Mouse (Mus musculus) liver, adult (tissue): ENCODE measurements around the gene Xrcc5.

Experiments used
- GATA4 ChIP-seq: IDR thresholded peaks from 2 replicates; pipeline ENCODE4 v1.6.1; 2014; ENCODE audit warnings: mild to moderate bottlenecking, low read length; ENCODE audit not compliant: insufficient replicate concordance

Xrcc5 gene

DNA sequence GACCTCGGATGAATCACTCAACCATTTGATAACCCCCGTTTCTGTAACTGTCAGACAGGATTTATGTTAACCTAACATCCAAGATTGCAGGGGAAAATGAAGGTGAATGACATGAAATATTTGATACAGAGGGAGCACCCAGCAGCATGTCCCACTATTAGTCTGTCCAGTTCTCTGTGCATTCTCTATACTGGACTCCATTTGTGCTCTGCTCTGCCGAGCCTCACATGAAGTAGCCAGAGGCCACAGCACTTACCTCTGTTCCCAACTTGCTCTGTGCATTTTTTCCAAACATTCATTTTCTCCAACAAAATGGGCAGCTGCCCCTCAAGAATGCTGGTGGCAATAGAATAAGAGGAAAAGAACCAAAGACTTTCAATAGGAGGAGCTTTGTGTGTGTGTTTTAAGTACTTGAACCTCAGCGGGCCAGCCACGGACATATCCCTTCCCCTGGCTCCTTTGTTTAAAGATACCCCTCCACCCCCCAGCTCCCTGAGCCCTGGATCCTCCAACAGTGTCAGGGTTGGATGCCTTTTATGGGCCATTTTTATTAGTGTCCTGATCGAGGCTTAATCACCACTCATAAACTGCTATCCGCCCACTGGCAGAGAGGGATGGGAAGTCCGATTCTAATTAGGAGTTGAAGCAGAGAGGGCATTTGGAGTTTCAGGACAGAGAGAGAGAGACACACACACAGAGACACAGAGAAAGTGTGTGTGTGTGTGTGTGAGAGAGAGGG lies 94.3 kb downstream of the Xrcc5 start:
- TF ChIP-seq GATA4 = no peak

DNA sequence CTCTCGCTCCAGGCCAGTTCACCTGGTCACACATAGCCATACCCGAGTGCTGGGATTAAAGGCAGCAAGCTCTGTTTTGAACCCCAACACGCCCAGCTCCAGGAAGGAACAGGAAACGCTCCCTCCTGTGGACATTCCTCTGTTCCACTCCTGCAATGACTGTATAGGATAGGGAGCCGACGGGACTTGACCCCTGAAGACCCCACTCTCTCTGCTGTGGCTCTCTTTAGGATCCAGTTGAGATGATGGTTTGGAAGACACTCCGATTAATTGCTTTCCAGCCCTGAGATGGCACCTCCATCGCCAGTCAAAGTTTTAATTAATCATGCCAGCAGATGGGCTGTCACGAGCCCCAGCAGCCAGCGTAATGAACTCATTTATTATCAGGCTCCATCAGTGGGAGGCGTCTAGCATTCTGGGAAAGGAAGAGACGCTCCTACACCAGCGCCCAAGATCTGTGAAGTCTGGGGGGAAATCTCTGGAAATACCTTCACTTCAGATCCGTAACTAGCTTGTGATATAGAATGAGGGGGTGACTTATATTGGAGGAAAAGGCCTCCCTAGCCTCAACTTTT lies 99.4 kb downstream of the Xrcc5 start:
- no peak for TF ChIP-seq GATA4

DNA sequence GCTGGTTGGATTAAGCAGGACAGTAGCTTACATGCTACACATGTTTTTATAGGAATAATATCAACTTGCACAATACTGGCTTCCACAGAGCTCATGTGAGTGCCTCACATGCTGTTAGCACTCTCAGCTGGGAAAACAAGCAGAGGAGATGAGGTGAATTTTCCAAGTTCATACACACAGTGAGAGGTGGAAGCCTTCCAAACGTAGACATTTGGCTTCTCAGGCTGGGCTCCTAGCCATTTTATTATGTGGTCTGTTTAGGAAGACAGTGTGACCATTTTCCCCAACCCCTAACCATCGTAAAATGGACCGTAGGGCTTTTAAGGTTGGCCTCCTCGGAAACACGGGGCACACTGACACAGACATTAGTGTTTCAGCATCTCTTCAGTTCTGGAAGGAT lies 102.7 kb downstream of the Xrcc5 start:
- TF ChIP-seq GATA4 = no peak

DNA sequence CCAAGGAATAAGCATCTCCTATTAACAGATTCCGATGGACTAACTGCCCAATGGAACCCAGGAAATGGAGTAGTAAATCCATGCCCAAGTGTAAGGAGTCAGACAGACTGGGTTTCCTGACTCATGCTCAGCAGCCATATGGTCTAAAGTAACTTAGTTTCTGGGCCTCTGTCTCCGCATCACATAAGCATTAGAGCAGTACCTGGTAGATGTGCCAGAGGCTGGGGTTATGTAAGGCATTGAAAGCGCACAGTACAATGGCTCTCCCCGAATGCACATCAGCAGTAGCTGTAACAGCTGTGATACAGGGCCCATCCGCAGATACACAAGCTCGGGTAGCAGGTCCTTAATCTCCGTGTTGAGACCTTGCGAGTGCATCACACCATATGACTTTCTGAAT lies 103.9 kb downstream of the Xrcc5 start:
- no peak for TF ChIP-seq GATA4

DNA sequence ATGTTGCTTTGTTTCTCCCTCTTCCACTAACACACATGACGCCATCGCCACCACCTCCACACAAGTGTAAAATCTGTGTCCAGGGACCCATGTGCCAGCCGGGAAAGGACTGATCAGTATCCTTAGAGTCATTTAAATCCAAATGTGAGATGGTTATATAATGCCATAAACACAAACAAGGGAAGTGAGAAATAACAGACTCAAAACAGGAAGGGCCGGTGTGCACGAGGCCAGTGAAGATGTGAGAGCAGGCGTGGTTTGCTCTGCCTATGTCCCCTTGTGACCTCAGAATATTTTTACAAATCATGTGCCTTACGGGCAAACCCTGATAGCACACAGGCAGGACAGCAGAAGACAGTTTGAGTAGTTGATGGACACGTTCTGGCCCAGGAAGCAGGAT lies 106.0 kb downstream of the Xrcc5 start:
- TF ChIP-seq GATA4 = no peak

DNA sequence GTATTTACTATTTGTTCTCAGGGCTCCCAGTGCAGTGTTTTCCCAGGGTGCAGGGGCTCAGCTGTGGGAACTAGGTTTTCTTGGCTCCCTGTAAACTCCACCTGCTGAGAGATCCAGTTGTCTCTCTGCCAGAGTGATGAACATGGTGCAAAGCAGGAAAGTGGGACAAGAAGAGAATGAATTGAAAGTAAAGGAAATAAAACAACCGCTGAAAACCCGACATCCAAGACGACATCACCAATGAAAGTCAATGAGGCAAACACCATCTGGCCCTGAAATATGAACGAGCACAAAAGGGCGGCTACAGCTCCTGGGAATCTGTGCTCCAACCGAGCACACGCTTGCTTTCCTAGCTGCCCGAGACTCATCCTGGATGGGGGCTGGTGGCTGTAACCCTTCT lies 106.9 kb downstream of the Xrcc5 start:
- TF ChIP-seq GATA4 = no peak

DNA sequence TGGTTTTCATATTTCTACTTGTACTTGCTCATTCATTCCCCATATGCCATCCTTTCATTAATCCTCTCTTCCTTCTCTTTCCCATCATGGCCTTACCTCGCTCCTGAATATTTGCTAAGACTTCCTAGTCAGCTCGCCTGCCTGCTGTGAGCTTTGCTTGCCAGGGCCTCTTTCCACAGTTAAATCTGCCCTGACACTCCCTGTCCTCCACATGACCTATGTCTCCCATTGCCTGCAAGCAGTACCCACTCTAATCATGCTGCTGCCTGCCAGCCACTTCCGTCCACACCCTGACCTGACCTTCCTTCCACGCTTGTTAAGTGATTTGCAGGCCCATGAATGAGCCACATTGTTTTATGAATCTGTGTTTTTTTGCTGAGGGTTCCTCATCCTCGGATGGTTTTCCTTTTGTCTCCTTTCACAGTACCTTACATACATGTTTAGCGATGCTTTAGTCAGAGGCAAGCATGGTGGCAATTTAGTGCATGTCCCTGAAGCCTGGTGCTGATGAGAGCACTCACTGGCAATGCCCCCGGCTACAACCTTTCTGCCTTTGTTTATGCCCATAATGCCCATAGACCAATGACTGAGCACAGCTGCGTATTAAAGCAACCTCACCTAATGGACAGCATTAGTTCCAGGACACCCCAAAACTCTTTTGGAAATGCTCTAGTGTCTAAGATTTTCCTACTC lies 107.5 kb downstream of the Xrcc5 start:
- no peak for TF ChIP-seq GATA4

DNA sequence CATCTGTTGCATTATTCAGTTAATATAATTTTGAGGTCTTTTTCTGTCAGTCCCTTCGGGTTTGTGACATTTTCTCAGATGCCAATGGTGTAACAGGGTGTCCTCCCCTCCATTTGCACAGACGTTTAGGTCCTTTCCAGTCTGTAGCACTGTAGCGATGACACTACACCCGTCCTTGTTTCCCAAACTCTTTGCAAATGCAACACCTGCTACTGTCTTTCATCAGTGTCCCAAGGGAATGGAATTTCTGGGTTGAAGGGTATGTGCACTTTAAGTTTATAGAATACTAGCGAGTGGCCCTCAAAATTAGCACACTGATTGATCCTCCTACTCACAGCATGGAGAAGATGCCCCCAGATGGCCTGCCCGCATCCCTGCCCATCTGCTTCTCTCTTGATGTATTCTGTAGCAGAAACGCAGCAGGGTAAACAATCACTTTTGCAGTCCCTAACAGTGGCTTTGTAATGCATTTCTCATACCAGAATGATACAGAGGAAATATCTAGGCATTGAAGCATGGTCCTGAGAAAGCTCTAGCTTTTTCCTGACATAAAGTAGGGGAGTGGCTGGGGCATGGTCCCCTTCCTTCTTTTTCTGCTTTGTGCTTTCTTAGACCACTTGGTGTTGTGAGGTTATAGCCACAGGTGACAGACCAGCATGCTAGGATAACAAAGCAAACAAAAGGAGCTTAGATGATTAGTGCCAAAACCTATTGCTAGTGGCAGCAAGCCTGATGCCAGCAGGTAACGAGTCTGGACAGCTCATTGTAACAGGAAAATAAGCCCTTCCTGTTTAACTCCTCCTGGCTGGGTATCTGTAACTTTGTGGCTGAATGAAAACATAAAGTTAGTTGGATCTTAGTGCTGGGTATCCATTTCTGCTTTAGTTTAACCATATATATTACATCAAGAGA lies 111.8 kb downstream of the Xrcc5 start:
- TF ChIP-seq GATA4 = no peak

DNA sequence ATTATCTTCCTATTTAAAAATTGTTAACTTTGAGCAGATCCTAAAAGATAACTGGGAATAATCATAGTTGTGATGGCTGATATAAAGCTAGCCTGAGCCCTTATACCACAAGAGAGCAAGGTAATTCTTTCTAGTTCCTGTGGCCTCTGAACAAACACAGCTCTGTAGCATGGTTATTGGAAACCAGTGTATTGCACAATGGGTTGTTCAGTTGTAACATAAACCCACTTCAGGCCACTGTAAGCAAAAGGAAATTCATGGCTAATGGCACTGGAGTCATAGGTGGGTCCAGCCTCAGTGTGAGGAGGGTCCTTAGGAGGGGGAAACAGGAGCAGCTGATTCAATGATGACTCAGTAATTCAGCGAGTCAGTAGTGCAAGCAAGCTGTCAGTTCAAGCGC lies 113.0 kb downstream of the Xrcc5 start:
- TF ChIP-seq GATA4 = no peak

DNA sequence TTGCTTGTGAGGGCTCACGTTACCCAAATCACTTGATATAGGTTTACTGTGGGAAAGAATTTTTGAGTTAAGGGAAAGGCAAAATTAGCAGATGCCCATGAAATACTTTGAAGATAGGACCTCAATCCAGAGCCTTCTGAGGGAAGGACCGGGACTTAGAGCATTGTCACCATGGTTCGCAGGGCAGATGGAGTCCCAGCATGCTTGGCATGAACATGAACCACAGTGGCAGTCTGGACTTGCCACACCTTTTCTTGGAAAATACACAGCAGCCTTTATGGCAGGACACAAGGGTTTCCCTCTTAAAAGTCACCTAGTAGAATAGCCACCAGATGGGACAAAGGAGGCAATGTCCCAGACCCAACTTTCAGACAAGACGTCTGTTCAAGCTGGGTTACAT lies 114.9 kb downstream of the Xrcc5 start:
- TF ChIP-seq GATA4 = no peak

DNA sequence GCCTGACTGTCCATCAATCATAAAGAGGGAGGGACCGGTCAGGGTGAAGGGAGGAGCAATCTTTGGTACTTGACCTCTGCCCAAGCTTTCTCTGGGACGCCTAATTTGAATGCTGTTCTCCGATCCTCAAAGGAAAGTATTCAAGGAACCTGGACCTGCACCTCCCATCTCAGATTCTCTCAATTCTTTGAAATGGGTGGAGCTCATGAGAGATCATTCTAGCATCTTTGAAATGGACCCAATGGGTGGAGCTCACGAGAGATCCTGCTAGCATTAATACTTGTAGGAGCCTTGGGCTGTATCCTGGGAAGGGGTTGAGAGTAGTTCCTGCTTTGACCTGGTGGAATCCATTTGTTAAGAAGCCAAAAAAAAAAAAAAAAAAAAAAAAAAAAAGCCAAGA lies 119.2 kb downstream of the Xrcc5 start:
- no peak for TF ChIP-seq GATA4

DNA sequence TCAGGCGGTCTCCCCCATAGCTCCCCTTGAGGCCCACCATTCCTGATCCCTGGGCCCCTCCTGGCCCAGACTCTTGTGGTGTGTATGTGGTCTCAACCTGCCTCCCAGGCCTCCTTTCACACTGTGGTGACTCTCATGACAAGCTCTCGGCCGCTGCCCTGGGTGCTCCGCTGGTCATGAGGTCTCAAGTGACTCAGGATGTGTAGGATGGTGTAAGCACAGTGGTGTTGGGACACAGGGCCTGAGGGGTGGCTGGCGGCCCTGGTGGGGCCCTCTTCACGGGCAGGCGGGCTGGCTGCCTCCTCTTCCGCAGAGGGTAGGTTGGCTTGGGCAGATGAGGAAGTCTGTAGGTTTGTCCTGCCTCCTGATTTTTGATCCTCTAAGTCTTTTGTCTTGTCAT lies 121.3 kb downstream of the Xrcc5 start:
- TF ChIP-seq GATA4 = no peak

DNA sequence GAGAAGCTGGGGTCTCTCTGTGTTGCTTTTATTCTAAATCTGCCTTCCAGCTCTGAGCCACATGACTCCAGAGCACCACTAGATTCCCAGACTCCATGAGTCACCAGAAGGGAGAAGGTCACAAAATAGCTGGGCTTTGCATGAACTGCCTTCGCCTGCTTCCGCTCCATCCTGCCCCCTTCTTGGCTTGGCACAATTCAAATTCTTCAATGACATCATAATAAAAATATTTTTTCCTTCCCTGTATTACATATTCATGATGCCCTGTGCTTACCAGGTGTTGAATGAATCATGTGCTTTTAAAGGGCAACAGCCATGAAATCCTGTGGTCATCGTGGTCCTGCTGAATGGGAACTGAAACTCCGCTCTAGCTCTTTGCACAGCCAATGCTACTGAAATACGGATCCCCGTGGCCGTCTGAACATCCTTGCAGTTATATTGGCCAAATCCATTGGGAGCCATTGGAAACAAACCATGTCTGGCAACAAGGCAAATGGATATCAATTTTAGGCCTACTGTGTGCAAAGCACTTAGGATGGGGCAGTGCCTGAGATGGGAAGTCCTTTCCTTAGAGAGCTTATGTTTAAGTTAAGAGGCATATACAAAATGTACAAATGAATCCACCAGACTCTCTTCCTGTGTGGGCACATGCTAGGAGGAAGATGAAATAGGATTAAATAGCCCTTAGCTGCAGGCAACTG lies 122.0 kb downstream of the Xrcc5 start:
- TF ChIP-seq GATA4 = no peak

DNA sequence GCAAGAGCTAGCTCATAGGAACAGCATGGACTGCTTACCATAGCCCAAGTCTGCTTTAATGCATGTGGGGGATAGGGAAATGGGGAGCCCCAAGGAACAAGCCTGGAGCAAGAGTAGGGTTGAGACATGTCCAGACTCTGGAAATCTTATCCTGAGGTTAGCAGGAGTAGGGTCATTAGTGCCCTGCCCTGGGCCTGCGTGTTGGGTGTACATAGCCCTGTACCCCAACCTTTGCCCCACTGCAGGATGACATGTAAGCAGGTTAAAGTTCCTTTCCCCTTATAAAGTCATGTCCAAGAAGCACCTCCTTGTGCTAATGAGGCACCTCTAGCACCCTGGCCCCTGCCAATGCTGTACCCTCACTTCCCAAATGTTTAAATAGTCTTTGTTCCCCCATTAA lies 125.4 kb downstream of the Xrcc5 start:
- TF ChIP-seq GATA4 = no peak

DNA sequence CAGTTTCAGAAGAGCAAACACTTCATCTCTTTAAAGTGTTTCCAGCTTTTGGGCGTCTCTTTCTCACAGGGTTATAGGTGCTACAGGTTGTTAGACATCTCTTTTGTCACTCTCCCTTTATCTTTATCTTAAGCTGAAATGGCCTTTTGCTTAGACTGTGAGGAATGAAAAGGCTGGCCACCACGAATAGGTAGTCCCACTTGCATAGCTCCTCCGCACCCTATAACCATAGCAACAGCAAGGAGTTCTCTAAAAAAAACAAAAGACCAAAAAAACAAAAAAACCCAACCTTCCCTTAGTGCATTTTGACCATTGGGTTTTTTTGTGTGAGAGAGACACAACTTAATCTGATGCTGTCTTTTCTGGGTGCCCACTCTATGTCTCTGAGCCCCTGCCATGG lies 127.3 kb downstream of the Xrcc5 start:
- no peak for TF ChIP-seq GATA4
